Mouse (Mus musculus): ENCODE data around the gene Fam13c. TPM values are rescaled to one million over a fixed set of nuclear protein-coding genes. Genes with fewer than 3 reads are reported as not detected.

Gene Fam13c
- polyA plus RNA-seq, 1 experiment: 0.44 TPM

DNA sequence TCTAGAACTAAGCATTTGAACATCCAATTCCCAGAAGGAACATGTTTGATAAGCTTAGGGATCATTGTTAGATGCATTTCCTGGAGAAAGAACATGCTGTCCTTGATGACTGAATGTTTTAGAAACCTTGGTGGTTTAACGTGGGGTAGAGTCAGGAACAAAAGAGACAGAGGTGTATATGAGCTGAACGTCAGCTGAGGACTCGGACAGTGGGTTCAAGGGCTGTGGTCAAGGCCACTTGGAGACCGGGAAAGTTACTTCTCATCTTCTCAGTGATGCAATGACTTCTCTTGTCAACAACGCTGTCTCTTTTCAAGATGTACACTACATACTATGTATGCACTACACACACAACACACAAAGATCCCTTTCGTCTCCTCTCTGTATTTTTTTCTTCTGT is 46.4 kb downstream of the Fam13c start:
- Histone ChIP-seq H3K4me1 (ENCODE audit: control insufficient read depth, insufficient read depth, insufficient read length) (no peaks in the 10 kb centered on the region), H3K27me3 (ENCODE audit: control insufficient read depth, insufficient read depth, low read length) (no peaks in the 10 kb centered on the region), H3K36me3 (ENCODE audit: control insufficient read depth, insufficient read depth, low read length) (no peaks in the 10 kb centered on the region), H3K27ac (ENCODE audit: insufficient read depth, low read length) (no peak overlapping the region), H3K4me3 (ENCODE audit: extremely low read depth, insufficient read depth, insufficient read length) (no peak overlapping the region)
- no peak for DNase-seq (ENCODE audit: low read depth in 1 of 2, low spot score in 2 of 2)
- TF ChIP-seq POLR2A (IDR thresholded peaks at IDR 0.05; ENCODE audit: low read depth, low read length) (no peak), CTCF (IDR thresholded peaks at IDR 0.05; ENCODE audit: extremely low read depth, insufficient read depth, insufficient read length, insufficient replicate concordance) (no peak)
- WGBS: 90% methylated on average over 6 of the region's 6 CpGs

DNA sequence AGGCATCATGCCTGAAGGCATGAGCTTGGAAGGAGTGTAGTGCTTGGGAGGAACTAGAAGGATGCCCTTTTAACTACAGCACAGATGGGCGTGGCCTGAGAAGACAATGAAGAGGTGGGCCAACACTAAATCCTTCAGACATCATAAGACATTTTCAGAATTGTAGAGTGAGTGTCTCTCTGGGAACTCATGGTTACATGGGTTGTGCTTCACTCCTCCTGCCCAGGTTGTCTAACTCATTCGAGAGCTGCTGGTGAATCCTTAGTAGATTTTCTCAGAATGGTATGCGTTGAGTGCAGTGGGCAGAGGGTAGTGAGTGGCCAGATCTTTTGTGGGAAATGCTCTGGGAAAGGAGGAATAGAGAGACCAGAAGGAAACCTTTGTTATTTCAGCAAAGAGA is 53.6 kb downstream of the Fam13c start:
- no peak overlapping the region for H3K4me3 ChIP-seq (ENCODE audit: extremely low read depth, insufficient read depth, insufficient read length)
- WGBS: 79% methylated on average over 3 of the region's 3 CpGs
- DNase-seq (ENCODE audit: low read depth in 1 of 2, low spot score in 2 of 2): no peak
- no peaks in the 10 kb centered on the region for H3K4me1 ChIP-seq (ENCODE audit: control insufficient read depth, insufficient read depth, insufficient read length)
- no peaks in the 10 kb centered on the region for H3K27me3 ChIP-seq (ENCODE audit: control insufficient read depth, insufficient read depth, low read length)
- no peaks in the 10 kb centered on the region for H3K36me3 ChIP-seq (ENCODE audit: control insufficient read depth, insufficient read depth, low read length)
- H3K27ac ChIP-seq (ENCODE audit: insufficient read depth, low read length): no peak overlapping the region
- TF ChIP-seq POLR2A (IDR thresholded peaks at IDR 0.05; ENCODE audit: low read depth, low read length) (no peak), CTCF (IDR thresholded peaks at IDR 0.05; ENCODE audit: extremely low read depth, insufficient read depth, insufficient read length, insufficient replicate concordance) (no peak)

DNA sequence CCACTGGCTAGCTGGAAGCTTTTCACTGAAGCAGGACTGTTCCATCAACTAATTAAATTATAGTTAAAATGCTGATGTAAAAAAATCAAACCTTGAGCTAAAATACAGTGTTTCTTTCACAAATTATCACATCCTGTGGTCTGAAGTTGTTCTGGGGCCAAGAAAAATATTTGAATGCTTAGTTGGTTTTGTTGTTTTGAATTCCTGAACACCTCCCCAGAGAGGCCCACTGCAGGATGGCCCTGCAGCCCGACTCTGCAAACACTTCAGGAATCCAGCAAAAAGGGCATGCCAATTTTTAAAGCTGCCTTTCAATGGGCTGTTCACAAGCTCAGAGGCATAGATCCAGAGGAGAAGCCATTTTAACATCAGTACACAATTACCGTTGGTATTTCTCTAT is 54.2 kb downstream of the Fam13c start:
- H3K4me1 ChIP-seq (ENCODE audit: control insufficient read depth, insufficient read depth, insufficient read length): no peaks in the 10 kb centered on the region
- WGBS: 63% methylated on average over 2 of the region's 2 CpGs
- no peak overlapping the region for H3K4me3 ChIP-seq (ENCODE audit: extremely low read depth, insufficient read depth, insufficient read length)
- no peaks in the 10 kb centered on the region for H3K27me3 ChIP-seq (ENCODE audit: control insufficient read depth, insufficient read depth, low read length)
- no peaks in the 10 kb centered on the region for H3K36me3 ChIP-seq (ENCODE audit: control insufficient read depth, insufficient read depth, low read length)
- DNase-seq (ENCODE audit: low read depth in 1 of 2, low spot score in 2 of 2): no peak
- TF ChIP-seq POLR2A (IDR thresholded peaks at IDR 0.05; ENCODE audit: low read depth, low read length) (no peak), CTCF (IDR thresholded peaks at IDR 0.05; ENCODE audit: extremely low read depth, insufficient read depth, insufficient read length, insufficient replicate concordance) (no peak)
- no peak overlapping the region for H3K27ac ChIP-seq (ENCODE audit: insufficient read depth, low read length)

DNA sequence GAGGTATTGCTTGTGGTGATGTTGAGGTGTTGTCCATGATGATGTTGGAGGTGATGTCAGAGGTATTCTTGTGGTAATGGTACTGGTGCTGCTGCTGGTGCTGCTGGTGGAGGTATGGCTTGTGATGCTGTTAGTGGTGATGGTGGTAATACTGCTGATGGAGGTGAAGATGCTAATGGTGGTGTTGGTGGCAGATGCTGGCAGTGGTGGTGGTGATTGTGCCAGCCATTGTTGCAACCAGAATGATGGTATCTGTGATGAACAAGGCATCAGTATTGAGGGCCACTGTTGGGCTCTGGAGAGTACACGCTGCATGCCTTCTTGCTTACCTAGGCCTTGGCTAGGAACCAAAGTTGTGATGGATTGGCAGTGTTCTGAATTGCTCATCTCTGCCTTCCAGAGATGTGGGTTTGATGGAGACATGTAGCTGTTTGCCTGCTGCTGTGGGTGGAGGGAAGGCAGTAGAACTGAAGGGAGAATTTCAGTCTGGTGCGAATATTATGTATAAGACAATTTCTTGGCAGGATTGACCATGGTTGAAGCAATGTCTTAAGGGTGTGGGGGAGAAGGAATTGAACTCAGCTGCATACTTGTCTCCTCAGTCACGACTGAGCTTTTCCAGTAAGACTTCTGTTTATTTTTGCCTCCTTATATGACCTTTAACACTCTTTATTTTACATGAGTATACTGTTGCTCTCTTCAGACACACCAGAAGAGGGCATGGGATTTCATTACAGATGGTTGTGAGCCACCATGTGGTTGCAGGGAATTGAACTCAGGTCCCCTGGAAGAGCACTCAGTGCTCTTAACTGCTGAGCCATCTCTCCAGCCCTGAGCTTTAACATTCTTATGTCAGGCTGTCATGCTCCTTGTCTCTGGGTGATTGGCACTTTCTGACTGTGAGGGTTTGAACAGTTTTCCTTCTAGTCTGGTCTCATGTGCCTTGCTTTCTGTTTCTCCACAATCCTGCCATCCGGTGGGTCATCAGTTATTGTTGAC is 55.1 kb downstream of the Fam13c start:
- TF ChIP-seq CTCF (IDR thresholded peaks at IDR 0.05; ENCODE audit: extremely low read depth, insufficient read depth, insufficient read length, insufficient replicate concordance): no peak
- TF ChIP-seq POLR2A (IDR thresholded peaks at IDR 0.05; ENCODE audit: low read depth, low read length): no peak
- no peak for DNase-seq (ENCODE audit: low read depth in 1 of 2, low spot score in 2 of 2)
- Histone ChIP-seq H3K27ac (ENCODE audit: insufficient read depth, low read length) (0 out of 2 replicates have a peak overlapping the region, but pooled peaks have one; percentile 9), H3K4me3 (ENCODE audit: extremely low read depth, insufficient read depth, insufficient read length) (no peak overlapping the region), H3K4me1 (ENCODE audit: control insufficient read depth, insufficient read depth, insufficient read length) (no peaks in the 10 kb centered on the region), H3K27me3 (ENCODE audit: control insufficient read depth, insufficient read depth, low read length) (no peaks in the 10 kb centered on the region), H3K36me3 (ENCODE audit: control insufficient read depth, insufficient read depth, low read length) (no peaks in the 10 kb centered on the region)
- 82% methylated on average over 4 of the region's 4 CpGs for WGBS

DNA sequence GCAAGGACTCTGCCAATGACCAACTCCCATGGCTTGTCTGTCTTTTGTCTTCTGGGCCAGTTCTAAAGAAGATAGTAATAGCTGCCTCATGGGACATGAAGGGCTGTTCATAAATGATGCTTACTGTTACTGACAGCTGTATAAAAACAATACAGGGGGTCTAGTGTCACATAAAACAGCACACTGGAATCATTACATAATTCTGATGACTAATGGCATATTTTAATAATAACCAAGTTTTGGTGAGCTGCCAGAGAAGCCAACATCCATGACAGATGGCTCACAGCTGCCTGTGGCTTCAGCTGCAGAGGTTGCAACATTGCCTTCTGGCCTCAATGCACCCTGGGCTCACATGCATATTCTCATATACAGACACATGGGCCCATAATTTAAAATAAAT is 56.7 kb downstream of the Fam13c start:
- DNase-seq (ENCODE audit: low read depth in 1 of 2, low spot score in 2 of 2): no peak
- Histone ChIP-seq H3K36me3 (ENCODE audit: control insufficient read depth, insufficient read depth, low read length) (no peaks in the 10 kb centered on the region), H3K27ac (ENCODE audit: insufficient read depth, low read length) (no peak overlapping the region), H3K4me3 (ENCODE audit: extremely low read depth, insufficient read depth, insufficient read length) (no peak overlapping the region), H3K27me3 (ENCODE audit: control insufficient read depth, insufficient read depth, low read length) (no peaks in the 10 kb centered on the region), H3K4me1 (ENCODE audit: control insufficient read depth, insufficient read depth, insufficient read length) (no peaks in the 10 kb centered on the region)
- TF ChIP-seq POLR2A (IDR thresholded peaks at IDR 0.05; ENCODE audit: low read depth, low read length) (no peak), CTCF (IDR thresholded peaks at IDR 0.05; ENCODE audit: extremely low read depth, insufficient read depth, insufficient read length, insufficient replicate concordance) (no peak)

DNA sequence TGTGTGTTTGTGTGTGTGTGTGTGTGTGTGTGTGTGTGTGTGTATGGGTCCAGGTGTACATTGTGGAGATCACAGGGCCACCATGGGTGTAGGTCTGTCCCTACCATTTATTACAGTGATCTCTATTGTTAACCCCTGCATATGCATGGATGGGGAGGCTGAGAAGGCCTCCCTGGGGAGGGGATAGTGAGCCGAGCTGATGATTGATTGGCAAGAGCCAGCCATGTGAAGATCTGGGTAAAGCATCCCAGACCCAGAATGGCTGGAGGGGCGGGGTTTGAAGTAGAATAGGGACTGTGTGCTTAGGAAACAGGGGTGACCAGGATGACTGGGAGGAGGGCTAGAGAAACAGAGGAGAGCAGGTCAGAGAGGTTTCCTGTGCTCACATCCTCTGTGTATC is 58.0 kb downstream of the Fam13c start:
- WGBS: 73% methylated on average over 2 of the region's 2 CpGs
- Histone ChIP-seq H3K27me3 (ENCODE audit: control insufficient read depth, insufficient read depth, low read length) (no peaks in the 10 kb centered on the region), H3K4me3 (ENCODE audit: extremely low read depth, insufficient read depth, insufficient read length) (no peak overlapping the region), H3K27ac (ENCODE audit: insufficient read depth, low read length) (no peak overlapping the region), H3K4me1 (ENCODE audit: control insufficient read depth, insufficient read depth, insufficient read length) (no peaks in the 10 kb centered on the region), H3K36me3 (ENCODE audit: control insufficient read depth, insufficient read depth, low read length) (no peaks in the 10 kb centered on the region)
- TF ChIP-seq POLR2A (IDR thresholded peaks at IDR 0.05; ENCODE audit: low read depth, low read length) (no peak), CTCF (IDR thresholded peaks at IDR 0.05; ENCODE audit: extremely low read depth, insufficient read depth, insufficient read length, insufficient replicate concordance) (no peak)
- DNase-seq (ENCODE audit: low read depth in 1 of 2, low spot score in 2 of 2): no peak

DNA sequence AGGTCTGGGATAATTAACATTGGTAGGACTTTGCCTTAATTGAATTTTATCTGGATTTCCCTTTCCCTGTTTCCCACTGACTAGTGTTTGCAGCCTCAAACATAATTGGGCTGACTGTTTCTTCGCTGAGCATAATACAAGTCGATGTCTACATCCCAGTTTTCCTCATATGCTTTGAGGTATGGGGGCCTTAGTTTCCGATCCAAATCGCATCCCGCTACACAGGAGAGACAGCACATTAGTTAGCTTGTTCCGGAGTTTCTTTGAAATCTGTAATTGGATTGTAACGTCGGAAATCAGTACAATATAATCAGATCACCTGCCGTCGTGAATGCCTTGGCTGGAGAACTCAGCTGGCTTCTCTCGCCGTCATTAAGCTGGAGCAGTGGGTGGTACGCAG is 59.0 kb downstream of the Fam13c start:
- Histone ChIP-seq H3K27ac (ENCODE audit: insufficient read depth, low read length) (no peak overlapping the region), H3K27me3 (ENCODE audit: control insufficient read depth, insufficient read depth, low read length) (no peaks in the 10 kb centered on the region), H3K4me1 (ENCODE audit: control insufficient read depth, insufficient read depth, insufficient read length) (no peaks in the 10 kb centered on the region), H3K4me3 (ENCODE audit: extremely low read depth, insufficient read depth, insufficient read length) (no peak overlapping the region), H3K36me3 (ENCODE audit: control insufficient read depth, insufficient read depth, low read length) (no peaks in the 10 kb centered on the region)
- TF ChIP-seq CTCF (IDR thresholded peaks at IDR 0.05; ENCODE audit: extremely low read depth, insufficient read depth, insufficient read length, insufficient replicate concordance) (no peak), POLR2A (IDR thresholded peaks at IDR 0.05; ENCODE audit: low read depth, low read length) (no peak)
- DNase-seq (ENCODE audit: low read depth in 1 of 2, low spot score in 2 of 2): no peak
- WGBS: 85% methylated on average over 13 of the region's 13 CpGs
